Mouse (Mus musculus) CH12.LX (cell line): ENCODE results near the gene Plppr3. TPM values are rescaled to one million over a fixed set of nuclear protein-coding genes. Genes with fewer than 3 reads are reported as not detected.

Experiments used
- DNase-seq: peaks from one replicate; pipeline ENCODE4 v3.0.0-alpha.2; 2013; ENCODE audit errors: extremely low read depth
- H3K27ac ChIP-seq: 2 replicates; pipeline ENCODE4 v1.5.1; 2012; ENCODE audit warnings: low read depth, mild to moderate bottlenecking, control low read depth, moderate library complexity; ENCODE audit not compliant: insufficient read depth
- H3K27me3 ChIP-seq: replicated peaks from 2 replicates; pipeline ENCODE3; 2012; ENCODE audit warnings: inconsistent platforms
- H3K36me3 ChIP-seq, 2 experiments: replicated peaks in 1 of 2; 2 replicates each; pipeline versions ENCODE3 to v1.6.1; 2012; ENCODE audit warnings: inconsistent platforms in 1 of 2, low read length in 1 of 2, mild to moderate bottlenecking in 1 of 2, mixed read lengths in 1 of 2, moderate library complexity in 1 of 2; ENCODE audit not compliant: control insufficient read depth in 1 of 2, insufficient read depth in 1 of 2
- H3K4me1 ChIP-seq, 2 experiments: 2 replicates each; pipeline ENCODE4 v1.6.1; 2012; ENCODE audit warnings: inconsistent platforms in 1 of 2, moderate library complexity in 1 of 2; ENCODE audit not compliant: insufficient read depth in 2 of 2, control insufficient read depth in 1 of 2
- H3K4me2 ChIP-seq: 2 replicates; pipeline ENCODE4 v1.6.1; 2012; ENCODE audit warnings: low read depth, mild to moderate bottlenecking, control low read depth; ENCODE audit not compliant: poor library complexity, insufficient read depth, severe bottlenecking
- H3K4me3 ChIP-seq, 3 experiments: fragments of 150-350 bp in 1 of 3; sonication (generic) in 1 of 3; replicated peaks in 1 of 3; 2 replicates each; pipeline versions ENCODE3 to v1.5.1; 2011 to 2012; ENCODE audit warnings: low read depth in 2 of 3, low read length in 2 of 3, mild to moderate bottlenecking in 2 of 3, moderate library complexity in 2 of 3, control low read depth in 1 of 3, improper control_type of control experiment in 1 of 3, inconsistent platforms in 1 of 3, mixed read lengths in 1 of 3; ENCODE audit not compliant: poor library complexity in 1 of 3
- H3K79me2 ChIP-seq: replicated peaks from 2 replicates; pipeline ENCODE4 v1.6.1; 2012; ENCODE audit warnings: mild to moderate bottlenecking, moderate library complexity; ENCODE audit not compliant: control insufficient read depth, poor library complexity, insufficient read depth, severe bottlenecking; ENCODE audit errors: extremely low read depth
- H3K9ac ChIP-seq: 2 replicates; pipeline ENCODE4 v1.6.1; 2012; ENCODE audit warnings: low read depth, mild to moderate bottlenecking, control low read depth, moderate library complexity; ENCODE audit not compliant: insufficient read depth
- H3K9me3 ChIP-seq: replicated peaks from 2 replicates; pipeline ENCODE3; 2012; ENCODE audit warnings: low read length, inconsistent platforms, mixed read lengths
- CHD1 ChIP-seq: IDR thresholded peaks from 2 replicates; pipeline ENCODE4 v1.6.1; 2012; ENCODE audit warnings: low read depth, low read length, improper control_type of control experiment, inconsistent platforms
- CHD2 ChIP-seq: IDR thresholded peaks from 2 replicates; pipeline ENCODE4 v1.6.1; 2011; ENCODE audit warnings: low read length, improper control_type of control experiment
- GABPA ChIP-seq: IDR thresholded peaks from 2 replicates; pipeline ENCODE4 v1.6.1; 2012; ENCODE audit warnings: low read depth, low read length, improper control_type of control experiment, inconsistent platforms; ENCODE audit not compliant: insufficient replicate concordance
- MAFK ChIP-seq: IDR thresholded peaks from 2 replicates; pipeline ENCODE4 v1.6.1; 2011; ENCODE audit warnings: low read length, improper control_type of control experiment; ENCODE audit not compliant: insufficient replicate concordance
- MAZ ChIP-seq: IDR thresholded peaks from 2 replicates; pipeline ENCODE4 v1.6.1; 2012; ENCODE audit warnings: low read depth, mild to moderate bottlenecking, inconsistent platforms, low read length, improper control_type of control experiment, moderate library complexity
- MEF2A ChIP-seq: IDR thresholded peaks from 2 replicates; pipeline ENCODE4 v1.6.1; 2014; ENCODE audit warnings: low read depth, mild to moderate bottlenecking, inconsistent platforms, low read length, improper control_type of control experiment, borderline replicate concordance
- NRF1 ChIP-seq: IDR thresholded peaks from 2 replicates; pipeline ENCODE4 v1.6.1; 2014; ENCODE audit warnings: low read depth, mild to moderate bottlenecking, inconsistent platforms, low read length, improper control_type of control experiment, moderate library complexity
- PAX5 ChIP-seq: IDR thresholded peaks from 2 replicates; pipeline ENCODE4 v1.6.1; 2012; ENCODE audit warnings: low read length, inconsistent platforms, mixed read lengths
- USF1 ChIP-seq: IDR thresholded peaks from 2 replicates; pipeline ENCODE4 v1.6.1; 2014; ENCODE audit warnings: low read depth, mild to moderate bottlenecking, inconsistent platforms, low read length, improper control_type of control experiment
- ZKSCAN1 ChIP-seq: IDR thresholded peaks from 2 replicates; pipeline ENCODE4 v1.6.1; 2012; ENCODE audit warnings: low read depth, inconsistent platforms, low read length, improper control_type of control experiment, borderline replicate concordance
- ZMIZ1 ChIP-seq: IDR thresholded peaks from 2 replicates; pipeline ENCODE4 v1.6.1; 2012; ENCODE audit warnings: low read depth, mild to moderate bottlenecking, inconsistent platforms, low read length, improper control_type of control experiment
- dilution Hi-C: fragments of 300-500 bp; cut with MboI; formaldehyde crosslinking; loops from 2 replicates; pipeline ENCODE4 v1.14.3; 2020; ENCODE audit warnings: low sequenced_read_pairs; ENCODE audit not compliant: extremely low pct_unique_long_range_greater_than_20kb, extremely low pct_ligation_motif_present
- in situ Hi-C: fragments of 300-500 bp; cut with MboI; formaldehyde crosslinking; loops from 3 replicates; pipeline ENCODE4 v1.14.3; 2019; ENCODE audit warnings: low sequenced_read_pairs, low pct_ligation_motif_present, low pct_unique_long_range_greater_than_20kb, mixed read lengths
- polyA plus RNA-seq: library from polyadenylated mRNA; unstranded; fragments of >175 nt; gene quantifications from 2 replicates; pipeline ENCODE4 v1.2.1, GENCODE M21; 2012; ENCODE audit warnings: low read depth; ENCODE audit not compliant: insufficient read length
- total RNA-seq, 2 experiments: library from RNA; depleted of rRNA; stranded (reverse); fragments of 300-350 nt in 1 of 2; fragments of >200 nt in 1 of 2; gene quantifications; 2 replicates each; pipeline ENCODE4 v1.2.3; 2012 to 2014

Plppr3 gene
- total and polyA plus RNA-seq, 3 experiments = 0.47 to 3.4 TPM; not detected in 1

DNA sequence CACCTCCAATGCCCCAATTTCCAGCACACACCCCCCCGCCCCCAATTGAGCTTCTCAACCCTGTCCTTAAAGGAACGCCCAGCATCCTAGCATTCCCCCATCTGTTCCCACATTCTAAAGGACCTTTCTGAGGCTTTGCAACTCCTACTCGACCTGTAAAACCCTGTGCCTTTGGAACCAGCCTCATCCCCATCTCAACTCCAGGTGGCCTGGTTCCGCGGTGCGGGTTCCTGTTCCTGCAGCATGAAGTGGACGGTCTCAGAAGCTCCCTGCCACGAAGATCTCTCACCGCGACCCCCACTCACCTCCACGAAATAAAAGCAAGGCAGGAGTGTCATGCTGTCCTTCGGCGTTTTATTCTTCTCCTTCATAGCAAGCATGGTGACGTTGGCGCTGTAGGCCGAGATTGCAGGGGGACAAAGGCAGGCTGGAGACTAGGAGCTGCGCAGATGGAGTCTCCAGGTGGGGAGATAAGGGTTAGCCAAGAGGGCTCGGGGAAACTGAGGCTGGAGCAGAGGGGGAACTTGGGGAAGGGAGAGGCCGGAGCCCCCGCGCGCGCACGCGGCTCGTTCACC lies 632 bp downstream of the Plppr3 start:
- in situ Hi-C loops = no loop called here
- dilution Hi-C loops = no loop called here
- Histone ChIP-seq H3K36me3 (peaks cover 0 to 4% of the 10 kb centered on the region in 2 experiments), H3K4me1 (peaks cover 10 to 23% of the 10 kb centered on the region in 2 experiments), H3K4me3 (no peak overlapping the region), H3K27me3 (no peaks in the 10 kb centered on the region), H3K79me2 (no peaks in the 10 kb centered on the region), H3K9me3 (no peaks in the 10 kb centered on the region), H3K9ac (no peak overlapping the region), H3K27ac (no peak overlapping the region), H3K4me2 (peak overlapping the region; percentile 59)
- TF ChIP-seq CHD2 (no peak), MAZ (no peak), NRF1 (no peak)
- no peak for DNase-seq

DNA sequence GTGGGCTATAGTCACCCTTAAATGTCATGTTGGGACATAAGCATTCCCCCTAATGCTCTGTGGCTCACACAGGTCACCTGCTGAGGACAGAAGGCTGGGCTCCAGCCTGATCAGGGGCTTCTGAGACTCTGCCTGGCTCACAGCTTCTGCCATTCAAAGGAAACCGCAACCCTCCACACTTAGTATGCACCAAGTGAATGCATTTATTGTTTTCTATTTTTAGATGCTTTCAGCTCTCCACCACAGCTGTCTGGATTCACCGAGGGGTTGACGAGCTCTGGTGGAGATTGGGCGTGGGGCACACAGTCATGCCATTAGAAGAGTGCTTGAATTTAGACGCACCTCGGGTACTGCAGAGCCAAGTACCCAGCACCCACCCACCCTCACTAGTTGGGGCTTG lies 1.1 kb downstream of the Plppr3 start:
- no peak overlapping the region for H3K4me3 ChIP-seq
- H3K4me2 ChIP-seq = no peak overlapping the region

DNA sequence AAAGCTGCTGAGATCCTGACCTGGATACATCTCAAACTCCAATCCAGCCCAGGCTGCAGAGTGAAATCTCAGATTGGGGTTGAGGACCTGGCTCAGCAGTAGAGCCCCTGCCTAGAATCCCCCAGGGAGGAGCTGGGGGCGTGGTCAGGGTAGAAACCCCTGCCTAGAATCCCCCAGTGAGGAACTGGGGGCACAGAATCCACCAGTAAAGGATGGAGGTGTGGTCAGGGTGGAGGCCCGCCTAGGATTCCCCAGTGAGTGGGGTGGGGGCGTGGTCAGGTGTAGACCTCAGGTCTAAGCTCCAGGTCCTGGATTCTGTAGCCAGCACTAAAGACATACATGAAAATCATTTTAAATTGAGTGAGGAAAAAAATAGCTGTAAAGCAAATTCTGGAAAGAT lies 1.6 kb downstream of the Plppr3 start:
- no peak for TF ChIP-seq MEF2A
- TF ChIP-seq USF1 = no peak
- no peak for TF ChIP-seq ZKSCAN1
- no peak for TF ChIP-seq PAX5

More for the DNA sequence above, 1.1 kb downstream of the Plppr3 start:
- TF ChIP-seq MAFK = no peak
- TF ChIP-seq CHD1 = no peak
- no peak for TF ChIP-seq GABPA
- no peak for TF ChIP-seq ZMIZ1
- no peak for DNase-seq
- H3K79me2 ChIP-seq = no peaks in the 10 kb centered on the region
- H3K27me3 ChIP-seq = no peaks in the 10 kb centered on the region
- no peaks in the 10 kb centered on the region for H3K9me3 ChIP-seq
- dilution Hi-C loops = no loop called here
- H3K4me1 ChIP-seq = peaks cover 10 to 23% of the 10 kb centered on the region in 2 experiments
- H3K9ac ChIP-seq = no peak overlapping the region
- peaks cover 0 to 4% of the 10 kb centered on the region in 2 experiments for H3K36me3 ChIP-seq
- no peak overlapping the region for H3K27ac ChIP-seq
- in situ Hi-C loops = no loop called here

More for the DNA sequence above, 1.6 kb downstream of the Plppr3 start:
- Histone ChIP-seq H3K9ac (no peak overlapping the region), H3K9me3 (no peaks in the 10 kb centered on the region), H3K4me1 (peaks cover 10 to 20% of the 10 kb centered on the region in 2 experiments), H3K27ac (no peak overlapping the region), H3K36me3 (peaks cover 0 to 4% of the 10 kb centered on the region in 2 experiments), H3K4me2 (no peak overlapping the region), H3K79me2 (no peaks in the 10 kb centered on the region), H3K27me3 (no peaks in the 10 kb centered on the region), H3K4me3 (no peak overlapping the region)
- in situ Hi-C loops (no loop called here), dilution Hi-C loops (no loop called here)
- DNase-seq = no peak
